Mouse (Mus musculus): ENCODE data around the gene Cwc25. TPM values are rescaled to one million over a fixed set of nuclear protein-coding genes. Genes with fewer than 3 reads are reported as not detected.

The Cwc25 gene
- polyA plus RNA-seq, 1 experiment from 2014 or later = 14.2 TPM

DNA sequence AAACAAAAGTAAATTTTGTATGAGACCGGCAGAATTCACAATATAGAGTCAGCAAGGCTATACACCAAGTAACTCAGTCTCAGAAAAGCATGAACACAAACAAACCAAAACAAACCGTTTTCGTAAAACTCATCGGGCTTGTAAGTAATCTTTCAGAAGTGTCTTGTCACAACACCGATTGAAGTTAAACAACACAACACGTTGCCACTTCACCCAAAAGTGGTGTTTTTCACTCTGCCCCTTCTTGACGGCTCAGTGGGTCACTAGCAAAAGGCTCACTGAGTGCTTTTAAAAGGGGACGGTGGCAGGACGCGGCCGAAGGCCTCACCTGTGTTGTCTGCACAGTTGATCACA, 15.1 kb upstream of the Cwc25 start:
- Histone ChIP-seq H3K4me3 (ENCODE audit: low read depth, low read length) (peak overlapping the region; percentile 95), H3K27me3 (ENCODE audit: insufficient read depth, low read length) (no peaks in the 10 kb centered on the region), H3K4me2 (peak overlapping the region; percentile 76), H3K27ac (ENCODE audit: low read depth) (peak overlapping the region; percentile 92), H3K9me3 (ENCODE audit: low read depth, low read length) (no peaks in the 10 kb centered on the region), H3K4me1 (ENCODE audit: insufficient read depth) (peaks cover 12% of the 10 kb centered on the region; the same call in 1 of the 2 replicates), H3K36me3 (ENCODE audit: insufficient read depth) (peaks cover 49% of the 10 kb centered on the region), H3K9ac (peak overlapping the region; percentile 100)
- TF ChIP-seq CTCF (IDR thresholded peaks at IDR 0.05; ENCODE audit: low read depth) = no peak
- WGBS = 2% methylated on average over 11 of the region's 11 CpGs
- ATAC-seq (ENCODE audit: insufficient read depth) (no peak; the same call in 1 of the 2 replicates), DNase-seq (no peak)

GRCm38 (mm10) chr11:97779968-97780701, 13.8 kb upstream of the Cwc25 start:
- Histone ChIP-seq H3K9me3 (ENCODE audit: low read depth, low read length) (no peaks in the 10 kb centered on the region), H3K9ac (peak overlapping the region; percentile 100), H3K27ac (ENCODE audit: low read depth) (no peak overlapping the region), H3K27me3 (ENCODE audit: insufficient read depth, low read length) (no peaks in the 10 kb centered on the region), H3K4me1 (ENCODE audit: insufficient read depth) (peaks cover 12% of the 10 kb centered on the region; the same call in 1 of the 2 replicates), H3K4me2 (peak overlapping the region; percentile 76), H3K36me3 (ENCODE audit: insufficient read depth) (peaks cover 61% of the 10 kb centered on the region), H3K4me3 (ENCODE audit: low read depth, low read length) (peak overlapping the region; percentile 95)
- ATAC-seq (ENCODE audit: insufficient read depth) (no peak), DNase-seq (no peak)
- 80% methylated on average over 2 of the region's 2 CpGs for WGBS
- no peak for TF ChIP-seq CTCF (IDR thresholded peaks at IDR 0.05; ENCODE audit: low read depth)

DNA sequence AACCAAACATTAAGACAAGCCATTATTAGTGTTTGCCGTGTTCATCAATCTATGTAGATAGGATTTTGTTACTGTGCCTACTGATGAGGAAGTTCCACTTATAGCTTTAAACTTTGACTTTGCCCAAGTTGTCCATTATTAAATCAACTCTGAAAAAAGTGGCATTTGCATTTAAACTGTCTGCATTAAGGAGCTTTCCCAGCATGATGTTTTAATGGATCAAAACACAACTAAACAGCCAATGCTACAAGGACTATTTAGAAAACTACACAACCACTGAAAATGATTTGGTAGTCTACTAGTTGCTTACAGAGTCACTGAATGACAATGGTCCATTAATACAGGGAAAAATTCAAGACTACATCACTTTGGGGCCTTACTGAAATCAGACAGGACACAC, 12.6 kb upstream of the Cwc25 start:
- no peak for TF ChIP-seq CTCF (IDR thresholded peaks at IDR 0.05; ENCODE audit: low read depth)
- 89% methylated on average over 1 of the region's 1 CpGs for whole genome bisulfite sequencing
- H3K36me3 ChIP-seq (ENCODE audit: insufficient read depth) = peaks cover 66% of the 10 kb centered on the region

GRCm38 (mm10) chr11:97777129-97777529, 10.8 kb upstream of the Cwc25 start:
- H3K27me3 ChIP-seq (ENCODE audit: insufficient read depth, low read length) = no peaks in the 10 kb centered on the region
- WGBS = 38% methylated on average over 2 of the region's 2 CpGs
- no peak overlapping the region for H3K27ac ChIP-seq (ENCODE audit: low read depth)
- H3K9ac ChIP-seq = no peak overlapping the region
- H3K36me3 ChIP-seq (ENCODE audit: insufficient read depth) = peaks cover 66% of the 10 kb centered on the region
- H3K4me2 ChIP-seq = no peak overlapping the region
- H3K9me3 ChIP-seq (ENCODE audit: low read depth, low read length) = no peaks in the 10 kb centered on the region
- peak; percentile 57 for TF ChIP-seq CTCF (IDR thresholded peaks at IDR 0.05; ENCODE audit: low read depth)
- no peak overlapping the region for H3K4me3 ChIP-seq (ENCODE audit: low read depth, low read length)
- DNase-seq (peak; percentile 70), ATAC-seq (ENCODE audit: insufficient read depth) (peak; percentile 45; the same call in 1 of the 2 replicates)
- peaks cover 12% of the 10 kb centered on the region; the same call in 1 of the 2 replicates for H3K4me1 ChIP-seq (ENCODE audit: insufficient read depth)

More for the DNA sequence above, 12.6 kb upstream of the Cwc25 start:
- H3K9me3 ChIP-seq (ENCODE audit: low read depth, low read length) = no peaks in the 10 kb centered on the region
- peaks cover 12% of the 10 kb centered on the region; the same call in 1 of the 2 replicates for H3K4me1 ChIP-seq (ENCODE audit: insufficient read depth)
- DNase-seq (no peak), ATAC-seq (ENCODE audit: insufficient read depth) (no peak)
- H3K27ac ChIP-seq (ENCODE audit: low read depth) = no peak overlapping the region
- H3K9ac ChIP-seq = no peak overlapping the region
- no peaks in the 10 kb centered on the region for H3K27me3 ChIP-seq (ENCODE audit: insufficient read depth, low read length)
- H3K4me3 ChIP-seq (ENCODE audit: low read depth, low read length) = no peak overlapping the region
- 0 out of 2 replicates have a peak overlapping the region, but pooled peaks have one; percentile 12 for H3K4me2 ChIP-seq

DNA sequence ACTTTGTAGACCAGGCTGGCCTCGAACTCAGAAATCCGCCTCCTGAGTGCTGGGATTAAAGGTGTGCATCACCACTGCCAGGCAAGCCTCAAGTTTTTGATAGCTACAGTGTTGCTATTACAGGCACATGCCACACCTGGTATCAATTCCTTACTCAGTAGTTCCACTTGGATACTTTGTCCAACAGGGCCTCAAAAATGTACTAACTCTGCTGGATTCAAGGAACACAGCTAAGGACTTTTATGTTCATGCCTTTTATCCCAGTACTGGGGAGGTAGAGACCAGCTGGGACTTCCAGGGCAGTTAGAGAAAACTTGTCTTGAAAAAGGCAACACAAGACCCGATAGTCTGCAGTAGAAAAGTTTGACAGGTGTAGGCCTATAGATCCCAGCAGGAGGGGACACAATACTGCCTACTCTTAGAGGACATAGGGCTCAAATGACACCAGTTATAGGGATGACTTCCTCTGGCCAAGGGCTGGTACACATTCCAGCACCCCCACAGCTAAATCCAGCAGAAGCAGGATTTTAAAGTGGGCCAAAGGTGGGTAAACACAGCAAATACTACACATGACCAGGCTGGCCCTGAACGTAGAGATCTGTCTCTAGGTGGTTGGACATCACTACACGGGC, 10.3 kb upstream of the Cwc25 start:
- DNase-seq (peak; percentile 17), ATAC-seq (ENCODE audit: insufficient read depth) (no peak)
- Histone ChIP-seq H3K4me1 (ENCODE audit: insufficient read depth) (peaks cover 12% of the 10 kb centered on the region; the same call in 1 of the 2 replicates), H3K9ac (no peak overlapping the region), H3K9me3 (ENCODE audit: low read depth, low read length) (no peaks in the 10 kb centered on the region), H3K36me3 (ENCODE audit: insufficient read depth) (peaks cover 66% of the 10 kb centered on the region), H3K4me3 (ENCODE audit: low read depth, low read length) (no peak overlapping the region), H3K27ac (ENCODE audit: low read depth) (no peak overlapping the region), H3K27me3 (ENCODE audit: insufficient read depth, low read length) (no peaks in the 10 kb centered on the region), H3K4me2 (no peak overlapping the region)
- TF ChIP-seq CTCF (IDR thresholded peaks at IDR 0.05; ENCODE audit: low read depth) = no peak
- 51% methylated on average over 5 of the region's 5 CpGs for WGBS

- ATAC-seq (ENCODE audit: insufficient read depth) (0 out of 2 replicates have a peak, but pooled peaks have one; percentile 15), DNase-seq (peak; percentile 24)
- Histone ChIP-seq H3K4me2 (no peak within 1 kb of the TSS), H3K9ac (no peak within 1 kb of the TSS), H3K36me3 (ENCODE audit: insufficient read depth) (peaks cover 61% of the 10 kb centered on the region), H3K27me3 (ENCODE audit: insufficient read depth, low read length) (no peaks in the 10 kb centered on the region), H3K4me3 (ENCODE audit: low read depth, low read length) (no peak within 1 kb of the TSS), H3K4me1 (ENCODE audit: insufficient read depth) (peaks cover 12% of the 10 kb centered on the region; the same call in 1 of the 2 replicates), H3K27ac (ENCODE audit: low read depth) (no peak within 1 kb of the TSS), H3K9me3 (ENCODE audit: low read depth, low read length) (no peaks in the 10 kb centered on the region)
- TF ChIP-seq CTCF (IDR thresholded peaks at IDR 0.05; ENCODE audit: low read depth) = no peak
- WGBS = 49% methylated on average over 17 of the region's 17 CpGs
These were observed 9.6 kb upstream of the Cwc25 start, which contains the start of gene 1700001P01Rik for GRCm38 (mm10) chr11:97775808-97776496. Gene 1700001P01Rik (minus strand): TSS chr11:97775918.
